Mouse (Mus musculus): ENCODE results near the gene Gm9918. TPM values are rescaled to one million over a fixed set of nuclear protein-coding genes. Genes with fewer than 3 reads are reported as not detected.

Gene Gm9918
- polyA plus RNA-seq, 1 experiment from 2014 or later, result 0.28 TPM

- Histone ChIP-seq H3K9ac (replicated peaks) (peak overlapping the region; percentile 59), H3K4me2 (replicated peaks) (peak overlapping the region; percentile 99), H3K4me1 (peaks cover 58% of the 10 kb centered on the region), H3K27ac (replicated peaks) (peak overlapping the region; percentile 60), H3K9me3 (no peaks in the 10 kb centered on the region), H3K4me3 (peak overlapping the region; percentile 67), H3K36me3 (no peaks in the 10 kb centered on the region), H3K27me3 (peaks cover 99% of the 10 kb centered on the region)
- under 1% methylated on average over 57 of the region's 65 CpGs for WGBS
- peak; percentile 32 for ATAC-seq (ENCODE audit: low FRiP score, low read depth)
Observed at GRCm38 (mm10) chr15:102247252-102248130, 22.9 kb upstream of the Gm9918 start.

- peaks cover 51% of the 10 kb centered on the region for H3K4me1 ChIP-seq
- ATAC-seq (ENCODE audit: low FRiP score, low read depth), result no peak
- no peaks in the 10 kb centered on the region for H3K9me3 ChIP-seq
- H3K36me3 ChIP-seq, result no peaks in the 10 kb centered on the region
- peaks cover 96% of the 10 kb centered on the region for H3K27me3 ChIP-seq
- peak overlapping the region; percentile 59; the same call in 1 of the 2 replicates for H3K9ac ChIP-seq (replicated peaks)
- 6% methylated on average over 8 of the region's 8 CpGs for WGBS
- peak overlapping the region; percentile 67 for H3K4me3 ChIP-seq
- H3K4me2 ChIP-seq (replicated peaks), result peak overlapping the region; percentile 99
- H3K27ac ChIP-seq (replicated peaks), result peak overlapping the region; percentile 60; the same call in 1 of the 2 replicates
Observed at GRCm38 (mm10) chr15:102248131-102248811, 22.1 kb upstream of the Gm9918 start.

- no peaks in the 10 kb centered on the region for H3K36me3 ChIP-seq
- H3K4me3 ChIP-seq, result no peak overlapping the region
- no peaks in the 10 kb centered on the region for H3K9me3 ChIP-seq
- 0% methylated on average over 1 of the region's 3 CpGs for WGBS
- H3K27ac ChIP-seq (replicated peaks), result no peak overlapping the region
- H3K27me3 ChIP-seq, result peaks cover 96% of the 10 kb centered on the region
- peaks cover 46% of the 10 kb centered on the region for H3K4me1 ChIP-seq
- no peak overlapping the region for H3K9ac ChIP-seq (replicated peaks)
- H3K4me2 ChIP-seq (replicated peaks), result no peak overlapping the region
- no peak for ATAC-seq (ENCODE audit: low FRiP score, low read depth)
Observed at GRCm38 (mm10) chr15:102248812-102249191, 21.6 kb upstream of the Gm9918 start.

GRCm38 (mm10) chr15:102249251-102249691 is 21.1 kb upstream of the Gm9918 start:
- WGBS, result 5% methylated on average over 12 of the region's 13 CpGs
- H3K27ac ChIP-seq (replicated peaks), result 0 out of 2 replicates have a peak overlapping the region, but pooled peaks have one; percentile 6
- no peaks in the 10 kb centered on the region for H3K36me3 ChIP-seq
- peaks cover 96% of the 10 kb centered on the region for H3K27me3 ChIP-seq
- no peak overlapping the region for H3K9ac ChIP-seq (replicated peaks)
- peaks cover 46% of the 10 kb centered on the region for H3K4me1 ChIP-seq
- H3K4me2 ChIP-seq (replicated peaks), result peak overlapping the region; percentile 17
- H3K9me3 ChIP-seq, result no peaks in the 10 kb centered on the region
- H3K4me3 ChIP-seq, result no peak overlapping the region
- no peak for ATAC-seq (ENCODE audit: low FRiP score, low read depth)

- no peak for ATAC-seq (ENCODE audit: low FRiP score, low read depth)
- WGBS, result 55% methylated on average over 9 of the region's 9 CpGs
- H3K36me3 ChIP-seq, result no peaks in the 10 kb centered on the region
- peak overlapping the region; percentile 17; the same call in 1 of the 2 replicates for H3K4me2 ChIP-seq (replicated peaks)
- H3K9me3 ChIP-seq, result no peaks in the 10 kb centered on the region
- H3K27ac ChIP-seq (replicated peaks), result 0 out of 2 replicates have a peak overlapping the region, but pooled peaks have one; percentile 6
- peaks cover 43% of the 10 kb centered on the region for H3K4me1 ChIP-seq
- no peak overlapping the region for H3K4me3 ChIP-seq
- H3K9ac ChIP-seq (replicated peaks), result no peak overlapping the region
- H3K27me3 ChIP-seq, result peaks cover 96% of the 10 kb centered on the region
Observed at GRCm38 (mm10) chr15:102249967-102250366, 20.4 kb upstream of the Gm9918 start.

- no peak for ATAC-seq (ENCODE audit: low FRiP score, low read depth)
- Histone ChIP-seq H3K36me3 (no peaks in the 10 kb centered on the region), H3K9ac (replicated peaks) (no peak overlapping the region), H3K27ac (replicated peaks) (no peak overlapping the region), H3K4me3 (no peak overlapping the region), H3K9me3 (no peaks in the 10 kb centered on the region), H3K4me1 (peaks cover 37% of the 10 kb centered on the region), H3K27me3 (peaks cover 96% of the 10 kb centered on the region), H3K4me2 (replicated peaks) (no peak overlapping the region)
- 44% methylated on average over 5 of the region's 5 CpGs for WGBS
Observed at GRCm38 (mm10) chr15:102250521-102250920, 19.8 kb upstream of the Gm9918 start.

GRCm38 (mm10) chr15:102255547-102256255 is 14.7 kb upstream of the Gm9918 start:
- Histone ChIP-seq H3K4me1 (peaks cover 23% of the 10 kb centered on the region), H3K36me3 (no peaks in the 10 kb centered on the region), H3K27me3 (peaks cover 94% of the 10 kb centered on the region), H3K9me3 (no peaks in the 10 kb centered on the region), H3K4me2 (replicated peaks) (peak overlapping the region; percentile 21; the same call in 1 of the 2 replicates), H3K4me3 (0 out of 2 replicates have a peak overlapping the region, but pooled peaks have one; percentile 54), H3K27ac (replicated peaks) (no peak overlapping the region), H3K9ac (replicated peaks) (no peak overlapping the region)
- WGBS, result 57% methylated on average over 13 of the region's 14 CpGs
- no peak for ATAC-seq (ENCODE audit: low FRiP score, low read depth)

GRCm38 (mm10) chr15:102256431-102257201 is 13.7 kb upstream of the Gm9918 start:
- Histone ChIP-seq H3K4me1 (peaks cover 23% of the 10 kb centered on the region), H3K27me3 (peaks cover 87% of the 10 kb centered on the region), H3K9me3 (no peaks in the 10 kb centered on the region), H3K36me3 (no peaks in the 10 kb centered on the region), H3K4me2 (replicated peaks) (peak overlapping the region; percentile 86), H3K9ac (replicated peaks) (peak overlapping the region; percentile 52), H3K27ac (replicated peaks) (no peak overlapping the region), H3K4me3 (peak overlapping the region; percentile 54)
- peak; percentile 16; the same call in 1 of the 2 replicates for ATAC-seq (ENCODE audit: low FRiP score, low read depth)
- WGBS, result 8% methylated on average over 21 of the region's 22 CpGs

GRCm38 (mm10) chr15:102257202-102258075 is 12.9 kb upstream of the Gm9918 start, which contains the start of gene Rarg:
TSS of gene Rarg (minus strand) at chr15:102257517.
- peaks cover 85% of the 10 kb centered on the region for H3K27me3 ChIP-seq
- H3K36me3 ChIP-seq, result no peaks in the 10 kb centered on the region
- WGBS, result under 1% methylated on average over 40 of the region's 46 CpGs
- H3K4me1 ChIP-seq, result peaks cover 23% of the 10 kb centered on the region
- peak; percentile 23; the same call in 1 of the 2 replicates for ATAC-seq (ENCODE audit: low FRiP score, low read depth)
- peak within 1 kb of the TSS; percentile 52 for H3K9ac ChIP-seq (replicated peaks)
- H3K4me3 ChIP-seq, result peak within 1 kb of the TSS; percentile 54
- no peaks in the 10 kb centered on the region for H3K9me3 ChIP-seq
- H3K27ac ChIP-seq (replicated peaks), result peak within 1 kb of the TSS; percentile 7; the same call in 1 of the 2 replicates
- H3K4me2 ChIP-seq (replicated peaks), result peak within 1 kb of the TSS; percentile 86

GRCm38 (mm10) chr15:102258076-102258470 is 12.3 kb upstream of the Gm9918 start:
- no peaks in the 10 kb centered on the region for H3K9me3 ChIP-seq
- no peak for ATAC-seq (ENCODE audit: low FRiP score, low read depth)
- no peaks in the 10 kb centered on the region for H3K36me3 ChIP-seq
- H3K4me3 ChIP-seq, result peak overlapping the region; percentile 54; the same call in 1 of the 2 replicates
- peaks cover 83% of the 10 kb centered on the region for H3K27me3 ChIP-seq
- no peak overlapping the region for H3K9ac ChIP-seq (replicated peaks)
- H3K4me1 ChIP-seq, result peaks cover 23% of the 10 kb centered on the region
- peak overlapping the region; percentile 86; the same call in 1 of the 2 replicates for H3K4me2 ChIP-seq (replicated peaks)
- WGBS, result 4% methylated on average over 12 of the region's 12 CpGs
- H3K27ac ChIP-seq (replicated peaks), result no peak overlapping the region; the same call in 1 of the 2 replicates

All from midbrain, embryonic 12.5 days (tissue).